Mouse (Mus musculus): Measurements from ENCODE around the gene Scn5a.

GRCm38 (mm10) chr9:119576977-119577376 lies 1.8 kb downstream of the Scn5a start:
- TF ChIP-seq CTCF (IDR thresholded peaks at IDR 0.05; ENCODE audit: low read depth) (no peak), EP300 (IDR thresholded peaks at IDR 0.05; ENCODE audit: low read depth) (no peak)

All from liver, embryonic 14.5 days (tissue).